Mouse (Mus musculus) retina, adult 2 months (tissue): ENCODE data around the gene Hist2h2bb.
"Not testable (repeated sequence)": the region's sequence is repeated elsewhere in the genome, so short reads cannot be mapped to it uniquely, and the experiment has no call there.

ENCODE experiments used
- DNase-seq: peaks from one replicate; pipeline ENCODE4 v3.0.0-alpha.2; 2012; ENCODE audit warnings: low read depth, low spot score

Hist2h2bb gene

DNA sequence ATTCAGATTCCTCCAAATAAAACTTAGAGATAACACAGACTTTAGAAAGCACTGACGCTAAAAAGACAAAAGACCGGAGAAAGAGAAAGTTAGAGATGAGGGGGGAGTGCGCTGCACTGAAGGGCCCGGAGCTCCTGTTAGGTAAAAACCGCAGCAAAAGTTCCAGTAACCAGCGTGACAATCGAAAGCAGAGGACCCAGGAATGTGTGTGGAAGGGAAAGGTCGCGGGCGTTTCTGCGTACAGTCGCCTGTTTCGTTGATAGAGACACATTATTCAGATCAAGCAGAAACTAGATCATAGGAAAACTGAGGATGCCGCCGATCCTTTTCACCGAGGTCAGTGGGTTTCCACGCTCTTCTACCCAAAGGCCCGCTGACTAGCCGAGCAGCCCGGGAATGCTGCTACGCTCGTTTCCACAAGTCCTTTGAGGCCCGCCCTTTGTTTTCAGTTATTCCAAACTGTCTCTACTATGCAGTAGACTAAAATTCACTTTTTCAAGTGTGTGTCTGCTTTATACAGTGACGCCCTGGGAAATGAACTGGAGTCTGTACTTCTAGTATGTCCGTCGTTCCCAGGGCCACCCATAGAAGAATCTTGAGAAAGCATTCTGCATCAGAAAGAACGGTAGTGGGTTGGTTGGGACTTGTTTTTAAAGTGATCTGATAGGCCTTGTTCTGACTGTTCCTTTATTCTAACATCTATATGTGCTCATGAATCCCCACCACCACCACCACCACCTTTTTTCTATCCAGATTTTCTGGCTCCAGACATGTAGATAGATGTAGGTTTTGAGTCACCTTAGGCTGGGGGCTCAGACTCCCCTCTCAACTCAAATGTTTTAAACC is 5.8 kb upstream of the Hist2h2bb start:
- DNase-seq, result no peak

DNA sequence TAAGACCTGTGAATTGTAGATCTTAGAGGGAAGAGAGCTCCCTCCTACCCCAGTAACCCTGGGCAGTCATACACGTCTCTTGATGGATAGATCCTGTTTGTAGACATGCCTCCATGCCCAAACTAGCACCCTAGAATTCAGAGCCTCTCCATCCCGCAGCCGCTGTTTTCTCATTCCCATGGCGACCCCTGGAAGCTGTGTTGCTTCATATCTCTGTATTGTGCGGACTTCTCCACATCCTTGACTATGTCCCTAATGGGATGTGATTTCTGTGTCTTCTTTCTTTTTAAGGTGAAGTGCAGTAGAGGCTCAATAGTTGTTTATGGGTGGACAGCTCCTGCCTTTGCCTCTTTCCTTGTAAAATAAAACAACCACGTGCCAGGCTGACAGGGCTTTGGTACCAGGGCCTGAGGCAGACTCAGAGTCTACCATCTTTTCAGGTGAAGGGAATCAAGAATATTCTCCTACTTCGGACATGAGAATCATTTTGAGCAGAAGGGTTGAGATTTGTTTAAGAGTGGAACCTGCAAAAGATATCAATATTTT is 5.1 kb upstream of the Hist2h2bb start:
- DNase-seq, result no peak

DNA sequence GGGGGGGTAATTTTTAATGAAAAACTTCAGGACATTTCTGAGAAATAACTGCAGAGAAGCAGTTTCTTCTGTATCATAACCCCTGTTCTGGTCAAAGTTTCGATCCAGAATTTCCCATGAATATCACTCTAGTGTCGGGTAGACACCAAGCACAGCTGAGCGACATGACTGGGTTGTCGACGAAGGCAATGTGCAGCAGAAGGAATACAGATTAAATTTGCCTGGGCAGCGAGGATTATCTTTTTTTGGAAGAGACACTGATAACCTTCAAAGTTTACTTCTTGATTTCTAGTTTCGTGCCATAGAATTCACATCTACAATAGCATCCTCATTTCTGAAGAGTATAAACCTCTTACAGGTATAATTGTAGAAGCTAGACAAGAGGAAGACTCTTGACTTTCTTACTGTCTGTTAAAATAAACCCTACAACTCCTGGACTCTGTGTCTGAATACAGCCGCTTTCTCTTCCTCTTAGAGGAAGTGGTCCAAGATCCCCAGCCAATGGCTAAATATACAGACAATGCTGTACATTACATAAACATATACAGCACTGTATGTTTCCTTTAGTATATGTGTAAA is 3.3 kb upstream of the Hist2h2bb start:
- DNase-seq, result no peak

DNA sequence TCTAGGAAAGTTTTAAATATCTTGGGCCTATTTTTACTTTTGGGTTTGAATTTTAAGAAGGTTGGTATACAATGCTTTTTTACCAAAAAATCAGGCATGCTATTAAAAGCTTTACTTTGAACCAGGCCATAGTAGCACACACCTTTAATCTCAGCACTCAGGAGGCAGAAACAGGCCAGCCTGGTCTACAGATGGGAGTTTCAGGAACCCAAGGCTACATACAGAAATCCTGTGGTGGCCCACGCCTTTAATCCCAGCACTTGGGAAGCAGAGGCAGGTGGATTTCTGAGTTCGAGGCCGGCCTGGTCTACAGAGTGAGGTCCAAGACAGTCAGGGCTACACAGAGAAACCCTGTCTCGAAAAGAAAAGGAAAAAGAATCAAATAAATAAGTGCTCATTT is 2.0 kb upstream of the Hist2h2bb start:
- DNase-seq, result no peak

DNA sequence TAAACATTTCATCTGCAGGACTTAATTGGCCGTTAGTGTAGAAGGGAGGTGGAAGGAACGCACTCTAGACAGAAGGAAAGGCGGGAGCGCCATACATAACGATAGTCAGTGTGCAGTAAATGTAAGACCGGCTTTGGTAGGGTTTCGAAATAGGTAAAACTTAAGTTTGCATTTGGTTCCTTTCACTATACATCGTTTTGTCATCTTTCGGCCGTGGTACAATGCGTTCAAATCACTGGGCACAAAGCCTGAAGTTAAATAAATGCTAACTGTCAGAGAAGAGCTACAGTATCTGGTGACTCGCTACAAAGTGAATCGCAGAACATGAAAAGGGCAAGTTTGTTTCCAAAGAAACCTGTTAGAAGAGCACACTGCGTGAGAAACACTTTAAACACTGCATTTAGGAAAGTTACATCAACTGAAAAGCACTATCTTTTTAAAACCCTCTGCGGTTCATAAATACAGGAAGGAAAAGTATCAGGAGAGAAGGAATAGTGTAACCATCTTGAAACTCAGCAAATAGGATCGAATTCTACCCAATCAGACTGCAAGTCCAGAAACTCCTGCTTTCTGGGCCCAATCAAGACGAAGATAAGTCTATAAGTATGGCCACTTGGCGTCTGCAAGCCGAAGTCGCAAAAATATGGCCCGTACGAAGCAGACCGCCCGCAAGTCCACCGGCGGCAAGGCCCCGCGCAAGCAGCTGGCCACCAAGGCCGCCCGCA is 1.3 kb upstream of the Hist2h2bb start, which contains the start of gene Hist2h3b:
TSS of gene Hist2h3b (plus strand) at position 604 of the 725 bp plus-strand sequence.
- DNase-seq, result no peak

DNA sequence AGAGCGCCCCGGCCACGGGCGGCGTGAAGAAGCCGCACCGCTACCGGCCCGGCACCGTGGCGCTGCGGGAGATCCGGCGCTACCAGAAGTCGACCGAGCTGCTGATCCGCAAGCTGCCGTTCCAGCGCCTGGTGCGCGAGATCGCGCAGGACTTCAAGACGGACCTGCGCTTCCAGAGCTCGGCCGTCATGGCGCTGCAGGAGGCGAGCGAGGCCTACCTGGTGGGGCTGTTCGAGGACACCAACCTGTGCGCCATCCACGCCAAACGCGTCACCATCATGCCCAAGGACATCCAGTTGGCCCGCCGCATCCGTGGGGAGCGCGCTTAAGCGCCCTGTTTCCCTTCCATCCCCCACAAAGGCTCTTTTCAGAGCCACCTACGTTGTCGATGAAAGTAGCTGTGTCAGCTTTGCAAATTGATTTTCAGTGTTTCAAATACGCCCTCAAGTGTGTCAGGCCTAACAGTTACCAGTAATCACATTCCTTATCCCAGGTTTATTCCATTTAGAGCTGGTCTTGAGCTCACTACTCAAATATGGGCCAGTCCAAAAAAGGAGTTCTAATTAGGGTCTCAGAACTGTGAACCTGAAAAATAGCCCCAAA is 675 bp upstream of the Hist2h2bb start:
- DNase-seq, result not testable (repeated sequence)

DNA sequence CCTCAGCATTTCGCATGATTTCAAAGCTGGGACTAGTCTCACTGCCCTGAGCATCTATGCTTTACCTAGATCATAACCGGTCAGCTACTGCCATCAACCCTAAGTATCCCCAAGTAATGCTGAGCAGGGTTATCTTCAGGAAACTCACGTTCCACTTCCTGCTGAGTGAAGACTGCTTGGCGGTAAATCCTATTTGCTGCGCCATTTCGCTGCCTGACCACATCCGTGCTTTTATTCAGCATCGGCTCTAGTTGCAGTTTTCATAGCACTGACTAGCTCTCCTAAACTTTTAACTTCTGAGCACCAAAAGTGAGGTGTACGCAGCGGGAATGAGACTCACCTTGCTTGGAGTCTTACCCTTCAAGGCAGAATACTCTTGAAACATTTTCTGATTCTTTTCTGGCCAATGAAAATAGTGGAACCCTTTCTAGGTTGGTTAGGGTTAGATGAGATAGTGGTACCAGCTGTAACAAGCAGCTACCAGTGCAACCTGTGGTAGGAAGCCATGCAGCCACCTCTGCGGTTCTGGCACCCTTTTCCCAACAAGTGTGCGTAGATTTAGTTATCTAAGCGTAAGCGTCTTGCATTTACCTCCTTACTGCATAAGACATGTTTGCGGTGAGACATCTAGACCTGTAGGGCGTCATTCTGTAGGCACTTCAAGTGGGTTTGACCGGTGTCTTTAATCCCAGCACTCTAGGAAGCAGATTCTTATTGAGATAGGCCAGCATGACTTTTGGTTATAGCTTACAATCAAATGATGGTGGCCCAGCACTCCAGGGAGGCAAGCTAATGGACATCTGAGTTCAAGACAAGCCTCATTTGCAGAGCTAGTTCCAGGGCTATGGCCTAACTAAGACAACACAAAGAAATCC is 4.3 kb downstream of the Hist2h2bb start:
- DNase-seq, result no peak

DNA sequence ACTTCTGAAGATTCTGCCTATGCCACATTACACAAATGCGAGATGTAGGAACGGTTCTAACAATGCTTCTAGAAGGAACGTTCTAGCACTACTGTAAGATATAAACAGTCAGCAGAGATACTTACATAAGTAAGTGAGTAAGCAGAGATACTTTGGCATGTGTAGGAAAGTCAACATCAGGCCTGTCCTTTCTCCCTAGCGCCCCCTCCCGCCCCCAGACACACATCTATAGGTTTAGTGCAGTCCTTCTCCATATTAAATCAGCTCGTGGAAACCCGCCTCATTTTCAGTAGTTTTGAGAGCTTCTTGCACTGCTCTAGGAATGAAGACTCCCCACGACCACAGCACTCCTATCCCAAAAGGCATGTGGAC is 7.9 kb downstream of the Hist2h2bb start:
- no peak for DNase-seq

DNA sequence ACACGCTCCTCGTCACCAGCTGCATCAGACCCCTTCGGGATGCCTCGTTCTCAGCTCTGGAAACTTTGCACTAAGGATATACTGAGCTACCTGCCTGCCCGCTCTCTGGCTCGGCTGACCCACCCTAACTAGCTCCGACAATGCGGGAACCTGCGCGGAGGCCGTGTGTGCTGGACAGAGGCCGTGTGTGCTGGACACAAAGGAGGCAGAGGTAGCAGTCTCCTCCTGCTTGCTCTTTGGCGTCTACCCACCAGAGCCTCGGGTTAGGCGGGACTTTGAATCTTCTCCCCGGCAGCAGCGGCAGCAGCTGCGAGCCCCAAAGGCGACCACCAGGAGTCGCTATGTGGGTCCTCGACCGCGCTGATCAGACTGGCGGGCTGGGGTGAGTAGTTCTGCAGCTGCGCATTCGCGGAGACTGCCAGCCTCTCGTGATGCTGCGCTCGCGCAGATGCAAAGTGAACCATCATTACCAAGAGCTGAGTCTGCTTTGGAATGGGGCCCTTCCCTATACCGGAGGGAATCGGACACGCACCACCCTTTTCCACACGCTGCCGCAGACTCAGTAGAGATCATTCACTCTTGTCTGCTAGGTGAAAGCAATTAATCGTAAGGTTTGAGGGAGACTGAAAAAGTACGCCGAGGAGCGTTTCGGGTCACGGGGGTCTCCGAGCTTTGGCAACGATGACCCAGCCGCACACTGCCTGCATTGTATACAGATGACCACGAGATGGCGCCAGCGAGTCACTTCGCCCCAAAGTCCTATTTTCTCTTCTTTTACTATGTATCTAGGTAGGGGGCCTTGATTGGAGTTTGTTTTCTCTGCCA is 8.5 kb downstream of the Hist2h2bb start:
- no peak for DNase-seq

DNA sequence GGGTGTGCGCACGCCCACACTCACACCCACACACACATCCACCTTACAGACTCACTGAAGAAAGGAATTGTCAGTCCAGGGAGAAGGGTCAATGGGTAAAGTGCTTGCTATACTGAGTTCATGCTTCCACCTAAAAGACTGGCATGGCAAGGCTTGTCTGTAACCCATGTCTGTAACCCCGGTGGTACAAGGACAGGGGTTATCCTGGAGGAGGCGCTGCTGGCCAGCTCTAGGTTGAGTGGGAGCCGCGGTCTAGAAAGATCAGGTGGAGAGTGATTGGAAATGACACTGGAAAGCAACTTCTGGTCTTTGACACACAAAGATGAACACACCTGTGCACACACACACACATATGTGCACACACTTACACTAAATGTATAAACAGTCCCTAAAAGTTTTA is 11.1 kb downstream of the Hist2h2bb start:
- no peak for DNase-seq

DNA sequence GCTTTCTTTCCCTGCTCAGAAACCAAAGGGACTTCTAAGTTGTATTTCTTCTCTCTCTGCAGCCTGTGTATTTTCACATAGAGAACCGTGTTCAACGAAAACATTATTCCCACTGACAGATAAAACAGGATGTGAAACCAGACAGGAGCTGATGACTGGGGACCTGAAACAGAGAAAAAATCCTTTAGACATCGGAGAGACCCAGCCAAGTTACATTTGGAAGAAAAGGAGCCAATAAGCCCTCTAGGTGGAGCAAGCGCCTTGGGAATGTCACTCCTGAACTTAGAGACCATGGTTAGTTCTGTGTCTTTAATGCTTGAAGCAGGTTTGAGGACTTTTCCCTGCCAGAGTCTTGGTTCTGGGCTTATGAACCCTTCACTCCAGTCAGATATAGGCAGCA is 14.9 kb downstream of the Hist2h2bb start:
- no peak for DNase-seq

DNA sequence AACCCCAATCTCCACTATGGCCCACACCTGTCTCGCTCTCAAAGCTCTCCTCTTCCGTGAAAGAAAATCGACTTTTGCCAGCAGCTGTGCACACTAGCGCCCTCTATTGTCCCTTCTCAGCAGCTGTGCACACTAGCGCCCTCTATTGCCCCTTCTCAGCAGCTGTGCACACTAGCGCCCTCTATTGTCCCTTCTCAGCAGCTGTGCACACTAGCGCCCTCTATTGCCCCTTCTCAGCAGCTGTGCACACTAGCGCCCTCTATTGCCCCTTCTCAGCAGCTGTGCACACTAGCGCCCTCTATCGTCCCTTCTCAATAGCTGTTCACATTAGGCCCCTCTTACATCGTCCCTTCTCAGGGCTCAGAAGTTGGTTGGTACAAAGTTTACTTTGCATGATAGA is 17.8 kb downstream of the Hist2h2bb start:
- DNase-seq, result not testable (repeated sequence)

DNA sequence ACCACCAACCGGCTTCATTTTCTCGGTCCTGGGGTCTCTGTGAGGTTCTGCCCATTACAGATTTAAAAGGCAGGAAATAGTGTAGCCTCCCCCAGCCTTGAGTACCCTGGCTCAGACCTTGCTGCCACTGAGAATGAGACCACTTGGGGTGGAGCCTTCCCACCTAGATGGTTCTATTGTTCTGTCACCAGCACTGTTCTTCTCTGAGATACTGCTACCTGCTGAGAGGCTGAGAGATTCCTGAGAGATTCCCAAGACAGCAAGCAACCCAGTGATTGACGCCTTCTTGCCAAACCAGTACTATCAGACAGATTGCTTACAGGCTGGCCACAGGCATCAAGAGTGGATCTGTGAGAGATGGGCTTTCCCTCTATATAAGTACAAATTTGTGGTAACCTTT is 19.6 kb downstream of the Hist2h2bb start:
- no peak for DNase-seq

DNA sequence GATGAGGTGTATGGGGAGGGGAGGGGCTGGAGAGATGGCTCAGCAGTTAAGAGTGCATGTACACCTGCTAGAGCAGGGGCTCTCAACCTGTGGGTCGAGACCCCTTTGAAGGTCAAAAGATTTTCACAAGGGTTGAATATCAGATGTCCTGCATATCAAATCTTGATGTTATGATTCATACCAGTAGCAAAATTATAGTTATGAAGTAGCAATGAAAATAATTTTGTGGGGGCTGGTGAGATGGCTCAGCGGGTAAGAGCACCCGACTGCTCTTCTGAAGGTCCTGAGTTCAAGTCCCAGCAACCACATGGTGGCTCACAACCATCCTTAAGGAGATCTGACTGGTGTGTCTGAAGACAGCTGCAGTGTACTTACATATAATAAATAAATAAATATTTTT is 21.2 kb downstream of the Hist2h2bb start:
- DNase-seq, result not testable (repeated sequence)

DNA sequence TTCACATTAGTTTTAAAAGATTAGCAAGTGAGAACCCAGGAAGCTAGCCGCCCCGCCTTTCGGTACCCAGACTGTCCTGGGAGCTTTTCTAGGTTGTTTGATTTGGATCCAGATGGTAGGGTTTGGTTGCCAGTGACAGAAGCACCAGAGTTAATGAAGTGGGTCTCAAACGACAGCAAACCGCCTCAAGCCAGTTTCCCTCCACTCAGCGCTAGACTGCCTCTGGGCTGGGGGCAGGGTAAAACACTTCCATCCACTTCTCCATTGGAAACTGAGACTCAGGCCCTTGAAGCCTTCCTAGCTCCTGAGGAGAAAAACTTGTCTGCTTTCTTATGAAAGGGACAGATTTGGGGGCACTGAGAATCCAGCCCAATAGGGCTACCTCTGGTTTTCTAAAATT is 23.1 kb downstream of the Hist2h2bb start:
- DNase-seq, result no peak

DNA sequence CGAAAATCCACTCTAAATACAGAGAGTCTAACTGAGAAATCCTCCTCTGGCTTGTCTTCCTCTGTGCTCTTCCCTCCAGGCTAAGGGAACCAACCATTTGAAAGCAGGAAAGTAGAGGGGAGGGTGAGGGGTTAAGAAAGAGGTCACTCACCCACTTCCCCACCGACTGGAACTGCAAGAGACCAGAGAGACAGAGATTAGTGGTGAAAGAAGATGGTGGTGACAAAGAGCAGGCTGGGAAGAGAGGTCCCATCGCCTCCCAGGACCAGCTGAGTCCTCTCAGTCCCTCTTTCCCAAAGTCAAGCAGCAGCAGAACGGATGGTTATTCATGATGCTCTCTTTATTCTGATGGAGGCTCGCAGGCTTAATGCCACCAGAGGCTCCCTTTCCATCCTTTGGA is 23.8 kb downstream of the Hist2h2bb start:
- DNase-seq, result no peak

DNA sequence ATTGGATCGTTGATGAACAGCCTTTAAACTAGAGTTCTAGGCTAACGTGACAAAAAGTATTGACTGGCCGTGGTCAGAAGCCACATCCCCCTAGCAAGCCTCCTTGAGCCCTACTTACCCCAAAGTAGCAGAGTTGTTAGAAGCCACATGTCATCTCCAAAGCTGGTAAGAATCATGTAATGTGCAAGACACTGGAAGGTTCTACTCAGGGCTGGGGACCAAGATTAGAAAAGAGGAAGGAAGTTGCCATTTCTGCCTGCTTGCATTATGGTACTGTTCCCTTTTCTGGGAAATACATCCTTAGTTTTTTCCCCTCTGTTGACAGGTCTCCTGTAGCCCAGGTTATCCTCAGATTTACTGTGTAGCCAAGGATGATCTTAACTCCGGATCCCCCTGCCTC is 24.2 kb downstream of the Hist2h2bb start, which contains the start of gene Fcgr1:
TSS of gene Fcgr1 (minus strand) at position 183 of the 400 bp plus-strand sequence.
- no peak for DNase-seq

DNA sequence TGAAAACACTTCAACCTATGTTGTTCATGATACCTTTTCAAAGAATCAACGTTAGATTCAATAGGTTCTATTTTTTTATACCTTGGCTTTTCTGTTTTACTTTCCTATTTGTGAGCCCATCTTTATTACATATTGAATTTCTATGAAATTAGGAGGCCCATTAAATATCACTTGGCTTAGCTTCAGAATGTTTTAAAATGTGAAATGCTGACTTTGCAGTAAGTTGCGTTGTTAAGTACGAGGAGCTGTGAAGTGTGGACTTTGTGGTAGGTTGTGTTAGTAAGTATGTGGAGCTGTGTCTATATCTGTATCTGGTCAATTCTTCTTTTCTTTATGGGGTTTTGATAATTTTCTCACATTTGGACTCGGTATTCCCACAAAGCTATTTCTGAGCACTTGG is 28.8 kb downstream of the Hist2h2bb start:
- no peak for DNase-seq

DNA sequence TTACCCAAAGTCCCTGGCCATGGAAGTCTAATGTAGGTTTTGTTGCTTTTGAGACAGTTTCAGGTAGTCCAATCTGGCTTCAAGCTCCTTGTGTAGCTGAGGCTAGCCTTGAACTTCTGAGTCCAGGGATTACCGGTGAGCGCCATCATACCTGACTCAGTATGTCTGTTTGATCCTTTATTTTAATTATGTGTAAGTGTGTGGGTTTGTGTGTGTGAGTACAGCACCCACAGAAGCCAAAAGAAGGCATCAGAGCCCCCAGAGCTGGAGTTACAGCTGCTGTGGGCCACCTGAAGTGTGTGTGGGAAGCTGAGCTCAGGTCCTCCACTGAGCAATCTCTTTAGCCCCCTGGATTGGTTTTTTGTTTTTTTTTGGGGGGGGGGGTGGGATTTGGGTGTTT is 30.0 kb downstream of the Hist2h2bb start:
- DNase-seq, result no peak
